Mouse (Mus musculus) heart, embryonic 14.5 days (tissue): ENCODE measurements around the gene Msi1. TPM values are rescaled to one million over a fixed set of nuclear protein-coding genes. Genes with fewer than 3 reads are reported as not detected.

Source experiments
- ATAC-seq: fragments of 200-750 bp; cut with Nextera tagmentation; 2 replicates; pipeline ENCODE4 v1.8.0; 2017; ENCODE audit warnings: low read depth, moderate TSS enrichment; ENCODE audit not compliant: insufficient number of reproducible peaks, insufficient read depth, low FRiP score
- H3K27ac ChIP-seq, 2 experiments: fragments of 200-500 bp in 1 of 2; fragments of 300-500 bp in 1 of 2; sonication (generic) in 1 of 2; replicated peaks in 1 of 2; 2 replicates each; pipeline ENCODE4 v1.5.1; 2012 to 2014; ENCODE audit warnings: low read depth in 2 of 2, low read length in 2 of 2, control low read depth in 1 of 2, mild to moderate bottlenecking in 1 of 2, mixed read lengths in 1 of 2; ENCODE audit not compliant: control insufficient read depth in 1 of 2, insufficient read depth in 1 of 2
- H3K27me3 ChIP-seq: fragments of 300-500 bp; sonication (generic); 2 replicates; pipeline ENCODE4 v1.6.1; 2014; ENCODE audit warnings: mild to moderate bottlenecking, low read length, control low read depth; ENCODE audit not compliant: control insufficient read depth, insufficient read depth
- H3K36me3 ChIP-seq: fragments of 300-500 bp; sonication (generic); 2 replicates; pipeline ENCODE4 v1.6.1; 2014; ENCODE audit warnings: mild to moderate bottlenecking, control low read depth, low read length, mixed read lengths; ENCODE audit not compliant: control insufficient read depth, insufficient read depth
- H3K4me1 ChIP-seq, 2 experiments: fragments of 200-500 bp in 1 of 2; fragments of 300-500 bp in 1 of 2; sonication (generic) in 1 of 2; 2 replicates each; pipeline ENCODE4 v1.6.1; 2012 to 2014; ENCODE audit warnings: low read length in 2 of 2, control low read depth in 1 of 2, mixed read lengths in 1 of 2; ENCODE audit not compliant: control insufficient read depth in 2 of 2, insufficient read depth in 2 of 2
- H3K4me2 ChIP-seq: fragments of 300-500 bp; sonication (generic); 2 replicates; pipeline ENCODE4 v1.6.1; 2014; ENCODE audit warnings: mild to moderate bottlenecking, low read length
- H3K4me3 ChIP-seq, 2 experiments: fragments of 200-500 bp in 1 of 2; fragments of 300-500 bp in 1 of 2; sonication (generic) in 1 of 2; 2 replicates each; pipeline ENCODE4 v1.5.1; 2012 to 2014; ENCODE audit warnings: low read length in 2 of 2, mild to moderate bottlenecking in 2 of 2, control low read depth in 1 of 2, low read depth in 1 of 2, moderate library complexity in 1 of 2; ENCODE audit not compliant: control insufficient read depth in 1 of 2, insufficient read depth in 1 of 2
- H3K9ac ChIP-seq: fragments of 300-500 bp; sonication (generic); 2 replicates; pipeline ENCODE4 v1.6.1; 2014; ENCODE audit warnings: mild to moderate bottlenecking, low read length
- H3K9me3 ChIP-seq: fragments of 300-500 bp; sonication (generic); 2 replicates; pipeline ENCODE4 v1.6.1; 2016; ENCODE audit warnings: low read length, control low read depth; ENCODE audit not compliant: control insufficient read depth
- WGBS: fragments of 180-500 bp; shearing (Covaris S2); extraction: QIAGEN DNeasy Blood & Tissue Kit; methylation state at CpG from one replicate; pipeline ENCODE4 v1.1.7; 2014; 5-methylcytosine and 5-hydroxymethylcytosine counted together
- polyA plus RNA-seq: library from polyadenylated mRNA; unstranded; fragments of >200 nt; fragmentation: Nextera tagmentation; extraction: Ambion mirVana; gene quantifications from 2 replicates; pipeline ENCODE4 v1.2.1, GENCODE M21; 2014

Gene Msi1
- polyA plus RNA-seq, 1 experiment from 2014 or later, result 3.3 TPM

- ATAC-seq, result no peak
- H3K9me3 ChIP-seq, result no peaks in the 10 kb centered on the region
- no peak overlapping the region for H3K27ac ChIP-seq
- H3K27me3 ChIP-seq, result peaks cover 4% of the 10 kb centered on the region; the same call in 1 of the 2 replicates
- peak overlapping the region; percentile 73 for H3K4me2 ChIP-seq
- 0 out of 4 replicates have a peak overlapping the region, but pooled peaks of 1 of the 2 experiments have one; percentile 34 for H3K4me3 ChIP-seq
- H3K4me1 ChIP-seq, result peaks cover 4 to 6% of the 10 kb centered on the region in 2 experiments; a peak in 2 of 4 replicates
- no peak overlapping the region for H3K9ac ChIP-seq
- 46% methylated on average over 6 of the region's 6 CpGs for WGBS
- peaks cover 22% of the 10 kb centered on the region for H3K36me3 ChIP-seq
Observed at GRCm38 (mm10) chr5:115483385-115483784, 54.0 kb downstream of the Msi1 start.

- WGBS, result 8% methylated on average over 30 of the region's 30 CpGs
- peak; percentile 76 for ATAC-seq
- peak within 1 kb of the TSS; percentile 73 for H3K4me2 ChIP-seq
- H3K9me3 ChIP-seq, result no peaks in the 10 kb centered on the region
- peaks cover 4% of the 10 kb centered on the region; the same call in 1 of the 2 replicates for H3K27me3 ChIP-seq
- peaks cover 7 to 11% of the 10 kb centered on the region in 2 experiments; a peak in 2 of 4 replicates for H3K4me1 ChIP-seq
- peak within 1 kb of the TSS; percentile 34 to 78 for H3K4me3 ChIP-seq
- peaks cover 22% of the 10 kb centered on the region for H3K36me3 ChIP-seq
- H3K27ac ChIP-seq, result peak within 1 kb of the TSS; percentile 15 to 86
- H3K9ac ChIP-seq, result peak within 1 kb of the TSS; percentile 57
Observed at GRCm38 (mm10) chr5:115483947-115484920, 54.8 kb downstream of the Msi1 start, which contains the start of gene Sirt4. Gene Sirt4, minus strand, starts transcription at chr5:115484725.

- ATAC-seq, result no peak
- WGBS, result 56% methylated on average over 5 of the region's 5 CpGs
Observed at GRCm38 (mm10) chr5:115484996-115485395, 55.6 kb downstream of the Msi1 start.

GRCm38 (mm10) chr5:115485489-115486205 lies 56.2 kb downstream of the Msi1 start:
- H3K9me3 ChIP-seq, result no peaks in the 10 kb centered on the region
- no peak overlapping the region for H3K4me2 ChIP-seq
- no peak overlapping the region for H3K4me3 ChIP-seq
- no peak for ATAC-seq
- H3K27ac ChIP-seq, result no peak overlapping the region
- 87% methylated on average over 17 of the region's 18 CpGs for WGBS
- peaks cover 8 to 11% of the 10 kb centered on the region in 2 experiments; a peak in 3 of 4 replicates for H3K4me1 ChIP-seq
- H3K9ac ChIP-seq, result no peak overlapping the region
- peaks cover 4% of the 10 kb centered on the region; the same call in 1 of the 2 replicates for H3K27me3 ChIP-seq
- H3K36me3 ChIP-seq, result peaks cover 12% of the 10 kb centered on the region

More at GRCm38 (mm10) chr5:115484996-115485395, 55.6 kb downstream of the Msi1 start:
- Histone ChIP-seq H3K4me3 (peak overlapping the region; percentile 34 to 78; a peak in 3 of 4 replicates), H3K4me1 (peaks cover 7 to 11% of the 10 kb centered on the region in 2 experiments; a peak in 2 of 4 replicates), H3K9ac (peak overlapping the region; percentile 57), H3K36me3 (peaks cover 14% of the 10 kb centered on the region), H3K4me2 (peak overlapping the region; percentile 73), H3K9me3 (no peaks in the 10 kb centered on the region), H3K27ac (no peak overlapping the region), H3K27me3 (peaks cover 4% of the 10 kb centered on the region; the same call in 1 of the 2 replicates)

GRCm38 (mm10) chr5:115486726-115487125 lies 57.3 kb downstream of the Msi1 start:
- Histone ChIP-seq H3K4me1 (peaks cover 10 to 19% of the 10 kb centered on the region in 2 experiments), H3K9me3 (no peaks in the 10 kb centered on the region), H3K27ac (no peak overlapping the region), H3K4me3 (no peak overlapping the region), H3K27me3 (no peaks in the 10 kb centered on the region), H3K36me3 (peaks cover 9% of the 10 kb centered on the region), H3K9ac (no peak overlapping the region), H3K4me2 (no peak overlapping the region)
- no peak for ATAC-seq
- WGBS, result 53% methylated on average over 4 of the region's 4 CpGs

- Histone ChIP-seq H3K4me1 (peaks cover 16 to 25% of the 10 kb centered on the region in 2 experiments), H3K9ac (no peak overlapping the region), H3K27ac (no peak overlapping the region), H3K27me3 (no peaks in the 10 kb centered on the region), H3K36me3 (peaks cover 5% of the 10 kb centered on the region), H3K4me2 (no peak overlapping the region), H3K4me3 (no peak overlapping the region), H3K9me3 (no peaks in the 10 kb centered on the region)
- no peak for ATAC-seq
- WGBS, result 83% methylated on average over 8 of the region's 8 CpGs
Observed at GRCm38 (mm10) chr5:115487353-115487752, 58.0 kb downstream of the Msi1 start.
